Mouse (Mus musculus) forebrain, embryonic 11.5 days (tissue): ENCODE data around the gene Acvr1. TPM values are rescaled to one million over a fixed set of nuclear protein-coding genes. Genes with fewer than 3 reads are reported as not detected.

Experiments used
- ATAC-seq: fragments of 200-750 bp; cut with Nextera tagmentation; replicated peaks from 2 replicates; pipeline ENCODE4 v1.8.0; 2017; ENCODE audit warnings: moderate TSS enrichment; ENCODE audit not compliant: low FRiP score
- DNase-seq: peaks from one replicate; pipeline ENCODE4 v3.0.0-alpha.2; 2017; ENCODE audit warnings: low spot score
- H3K27ac ChIP-seq: fragments of 300-500 bp; sonication (generic); 2 replicates; pipeline ENCODE4 v1.5.1; 2014; ENCODE audit warnings: low read depth, low read length
- H3K27me3 ChIP-seq: fragments of 300-500 bp; sonication (generic); 2 replicates; pipeline ENCODE4 v1.6.1; 2014; ENCODE audit warnings: mild to moderate bottlenecking, low read length, mixed read lengths; ENCODE audit not compliant: control insufficient read depth, insufficient read depth
- H3K36me3 ChIP-seq: fragments of 300-500 bp; sonication (generic); 2 replicates; pipeline ENCODE4 v1.6.1; 2014; ENCODE audit warnings: mild to moderate bottlenecking, low read length, moderate library complexity, mixed read lengths; ENCODE audit not compliant: control insufficient read depth, insufficient read depth
- H3K4me1 ChIP-seq: fragments of 300-500 bp; sonication (generic); replicated peaks from 2 replicates; pipeline ENCODE4 v1.6.1; 2014; ENCODE audit warnings: low read length, mixed read lengths; ENCODE audit not compliant: control insufficient read depth, insufficient read depth
- H3K4me2 ChIP-seq: fragments of 300-500 bp; sonication (generic); 2 replicates; pipeline ENCODE4 v1.6.1; 2014; ENCODE audit warnings: low read depth, mild to moderate bottlenecking, low read length, moderate library complexity, mixed read lengths; ENCODE audit not compliant: severe bottlenecking
- H3K4me3 ChIP-seq: fragments of 300-500 bp; sonication (generic); 2 replicates; pipeline ENCODE4 v1.5.1; 2014; ENCODE audit warnings: low read depth, low read length
- H3K9ac ChIP-seq: fragments of 300-500 bp; sonication (generic); 2 replicates; pipeline ENCODE4 v1.6.1; 2014; ENCODE audit warnings: low read length
- H3K9me3 ChIP-seq: fragments of 300-500 bp; sonication (generic); 2 replicates; pipeline ENCODE4 v1.6.1; 2016; ENCODE audit warnings: low read length, mixed read lengths; ENCODE audit not compliant: control insufficient read depth
- WGBS: fragments of 180-500 bp; shearing (Covaris S2); extraction: QIAGEN DNeasy Blood & Tissue Kit; methylation state at CpG from one replicate; pipeline ENCODE4 v1.1.7; 2014; 5-methylcytosine and 5-hydroxymethylcytosine counted together
- polyA plus RNA-seq: library from polyadenylated mRNA; unstranded; fragments of >200 nt; fragmentation: Nextera tagmentation; extraction: Ambion mirVana; gene quantifications from 2 replicates; pipeline ENCODE4 v1.2.1, GENCODE M21; 2014

The Acvr1 gene
- polyA plus RNA-seq, 1 experiment from 2014 or later, result 5.1 TPM

DNA sequence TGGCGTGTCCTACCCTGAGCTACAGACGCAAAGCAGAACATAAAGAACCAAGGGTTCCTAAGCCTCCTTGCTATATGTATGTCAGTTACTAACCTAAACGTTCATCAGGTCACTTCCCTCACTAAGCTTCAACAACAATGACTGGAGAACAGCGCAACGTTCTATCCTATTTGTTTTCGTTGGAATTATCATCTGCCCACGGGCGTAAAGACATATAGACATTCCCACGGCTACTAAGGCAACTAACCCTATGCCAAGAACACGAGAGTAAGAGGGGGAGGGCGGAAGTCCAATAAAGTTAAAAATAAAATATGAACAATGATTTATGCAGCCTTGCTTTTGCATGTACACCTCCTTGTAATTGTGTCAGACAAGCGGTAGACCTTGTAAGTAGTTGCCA lies 43.9 kb downstream of the Acvr1 start:
- H3K36me3 ChIP-seq, result no peaks in the 10 kb centered on the region
- ATAC-seq (no peak), DNase-seq (no peak)
- peaks cover 8% of the 10 kb centered on the region; the same call in 1 of the 2 replicates for H3K4me1 ChIP-seq
- H3K4me2 ChIP-seq, result no peak overlapping the region
- H3K4me3 ChIP-seq, result no peak overlapping the region
- no peaks in the 10 kb centered on the region for H3K27me3 ChIP-seq
- H3K27ac ChIP-seq, result no peak overlapping the region
- H3K9ac ChIP-seq, result no peak overlapping the region
- no peaks in the 10 kb centered on the region for H3K9me3 ChIP-seq
- 86% methylated on average over 12 of the region's 12 CpGs for WGBS

DNA sequence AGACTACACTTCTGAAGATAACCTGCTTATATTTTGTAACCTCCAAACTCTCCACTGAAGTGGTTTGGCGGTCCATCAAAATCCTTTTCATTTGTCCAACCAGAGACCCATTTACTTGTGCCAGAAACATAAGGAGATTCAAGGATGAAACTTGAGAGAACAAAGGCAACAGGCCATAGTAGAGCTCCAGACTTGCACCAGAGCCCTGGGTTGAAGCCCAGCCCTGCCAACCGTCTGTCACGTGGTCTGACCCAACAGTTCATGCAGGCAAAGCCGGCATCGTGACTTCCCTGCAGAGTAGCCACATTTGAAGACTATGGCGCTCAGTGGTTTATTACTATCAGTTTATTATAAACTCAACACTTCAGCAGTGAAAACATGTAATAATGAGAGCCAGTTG lies 45.3 kb downstream of the Acvr1 start:
- H3K4me2 ChIP-seq, result no peak overlapping the region
- WGBS, result 92% methylated on average over 6 of the region's 6 CpGs
- no peak for ATAC-seq
- no peak for DNase-seq
- no peak overlapping the region for H3K9ac ChIP-seq
- H3K4me3 ChIP-seq, result no peak overlapping the region
- no peaks in the 10 kb centered on the region for H3K27me3 ChIP-seq
- H3K4me1 ChIP-seq, result peaks cover 8% of the 10 kb centered on the region; the same call in 1 of the 2 replicates
- H3K36me3 ChIP-seq, result no peaks in the 10 kb centered on the region
- no peaks in the 10 kb centered on the region for H3K9me3 ChIP-seq
- no peak overlapping the region for H3K27ac ChIP-seq

DNA sequence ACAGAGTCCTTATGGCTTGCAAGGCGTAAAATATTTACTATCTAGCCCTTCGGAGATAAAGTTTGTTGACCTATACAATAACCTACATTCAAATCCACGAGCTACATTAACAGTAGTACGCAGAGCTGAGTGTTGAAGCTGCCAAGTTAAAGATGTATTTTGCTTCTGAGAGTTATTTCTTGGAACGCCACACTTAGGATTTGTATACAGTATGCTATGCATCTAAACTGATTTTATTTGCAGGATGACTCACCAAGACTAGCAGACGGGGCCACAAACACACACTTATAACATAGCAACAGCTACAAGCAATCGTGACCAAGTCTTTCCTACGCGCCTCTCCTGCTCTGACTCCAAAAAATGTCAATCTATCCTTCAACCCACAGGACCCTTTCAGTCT lies 46.2 kb downstream of the Acvr1 start:
- WGBS, result 98% methylated on average over 9 of the region's 9 CpGs
- Histone ChIP-seq H3K4me1 (peaks cover 8% of the 10 kb centered on the region; the same call in 1 of the 2 replicates), H3K4me3 (no peak overlapping the region), H3K9ac (no peak overlapping the region), H3K9me3 (no peaks in the 10 kb centered on the region), H3K4me2 (no peak overlapping the region), H3K27me3 (no peaks in the 10 kb centered on the region), H3K36me3 (no peaks in the 10 kb centered on the region), H3K27ac (no peak overlapping the region)
- ATAC-seq (no peak), DNase-seq (no peak)

DNA sequence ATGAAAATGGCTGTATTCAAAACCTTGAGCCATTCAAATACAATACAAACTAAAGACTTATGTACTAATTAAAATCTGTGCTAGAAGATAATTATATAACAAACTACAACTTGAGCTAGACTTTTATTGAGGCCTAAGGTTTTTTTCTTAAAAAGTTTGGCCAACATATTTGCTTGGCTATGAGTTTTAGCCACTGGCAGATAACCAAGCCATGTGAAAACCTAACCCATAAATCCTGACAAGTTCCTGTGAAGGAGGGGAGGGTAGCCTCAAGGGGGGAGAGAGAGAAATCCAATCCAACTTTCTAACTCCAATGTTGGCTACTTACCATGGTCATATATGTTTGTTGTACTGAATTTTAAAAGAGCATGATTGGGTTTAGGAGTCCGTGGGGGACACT lies 48.4 kb downstream of the Acvr1 start:
- ATAC-seq, result no peak
- WGBS, result 81% methylated on average over 1 of the region's 1 CpGs
- Histone ChIP-seq H3K27me3 (no peaks in the 10 kb centered on the region), H3K4me2 (no peak overlapping the region), H3K27ac (no peak overlapping the region), H3K4me1 (peaks cover 8% of the 10 kb centered on the region; the same call in 1 of the 2 replicates), H3K4me3 (no peak overlapping the region), H3K9me3 (no peaks in the 10 kb centered on the region), H3K36me3 (no peaks in the 10 kb centered on the region), H3K9ac (no peak overlapping the region)
- no peak for DNase-seq

DNA sequence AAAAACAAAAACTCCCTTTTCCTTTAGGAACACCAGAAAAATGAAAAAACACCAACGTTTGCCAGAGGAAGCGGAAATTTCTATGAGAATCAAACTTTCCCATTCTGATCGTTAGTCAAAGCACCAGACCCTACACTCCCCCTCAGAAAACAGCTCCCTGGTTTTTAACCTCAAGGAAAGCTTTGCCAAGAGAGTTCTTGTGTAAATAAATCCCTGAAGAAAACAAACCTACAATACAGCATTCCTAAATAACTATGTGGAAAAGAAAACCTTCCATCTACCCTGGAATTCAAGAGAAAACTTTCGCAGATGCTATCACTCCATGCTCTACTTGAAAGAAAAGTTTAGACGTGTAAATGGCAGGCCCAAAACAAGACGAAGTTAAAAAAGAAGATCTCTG lies 50.0 kb downstream of the Acvr1 start:
- DNase-seq (peak; percentile 10), ATAC-seq (no peak)
- H3K36me3 ChIP-seq, result no peaks in the 10 kb centered on the region
- H3K27me3 ChIP-seq, result no peaks in the 10 kb centered on the region
- WGBS, result 77% methylated on average over 6 of the region's 6 CpGs
- no peak overlapping the region for H3K4me2 ChIP-seq
- no peak overlapping the region for H3K27ac ChIP-seq
- H3K4me3 ChIP-seq, result no peak overlapping the region
- H3K9me3 ChIP-seq, result no peaks in the 10 kb centered on the region
- H3K4me1 ChIP-seq, result no peaks in the 10 kb centered on the region; the same call in 1 of the 2 replicates
- no peak overlapping the region for H3K9ac ChIP-seq

DNA sequence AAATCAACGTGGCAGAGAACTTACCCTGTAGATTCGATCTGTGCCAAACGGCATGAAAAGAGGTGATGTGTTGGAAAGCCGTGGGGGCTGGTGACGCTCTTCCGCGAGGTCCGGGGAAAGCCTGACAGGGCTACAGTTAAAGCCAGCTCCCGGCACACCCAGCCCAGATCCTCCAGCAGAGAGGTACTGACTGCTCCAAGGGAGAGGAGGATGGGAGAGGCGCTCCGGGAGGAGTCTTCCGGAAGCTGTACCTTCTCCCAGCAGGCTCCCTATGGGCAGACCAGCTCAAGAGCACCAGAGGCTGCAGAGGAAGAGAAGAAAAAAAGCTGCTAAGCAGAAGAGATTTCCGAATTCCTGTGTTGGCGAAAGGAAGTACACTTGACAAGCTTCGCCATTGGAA lies 51.0 kb downstream of the Acvr1 start:
- Histone ChIP-seq H3K36me3 (no peaks in the 10 kb centered on the region), H3K27ac (no peak overlapping the region), H3K4me1 (no peaks in the 10 kb centered on the region), H3K9me3 (no peaks in the 10 kb centered on the region), H3K4me2 (no peak overlapping the region), H3K27me3 (no peaks in the 10 kb centered on the region), H3K9ac (no peak overlapping the region), H3K4me3 (no peak overlapping the region)
- 57% methylated on average over 15 of the region's 15 CpGs for whole genome bisulfite sequencing
- ATAC-seq (no peak), DNase-seq (no peak)

DNA sequence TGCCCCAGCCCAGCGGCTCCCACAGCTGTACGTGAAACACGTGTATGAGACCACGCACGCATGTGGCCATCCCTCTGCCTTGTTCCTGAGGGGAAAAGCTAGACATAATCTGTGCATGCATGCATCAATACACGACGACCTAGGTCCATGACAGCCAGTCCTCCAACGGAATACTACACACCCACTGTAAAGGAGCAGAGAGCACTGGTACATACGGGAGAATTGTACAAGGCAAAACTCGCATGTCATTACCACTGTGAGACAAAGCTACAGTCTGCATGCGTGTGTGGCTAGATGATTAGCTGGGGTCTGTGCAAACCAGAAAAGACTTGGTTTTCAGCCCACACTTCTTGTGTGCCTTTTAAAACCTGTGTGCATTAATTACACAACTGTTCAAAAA lies 52.5 kb downstream of the Acvr1 start:
- no peak overlapping the region for H3K27ac ChIP-seq
- 94% methylated on average over 11 of the region's 11 CpGs for WGBS
- H3K9ac ChIP-seq, result no peak overlapping the region
- no peaks in the 10 kb centered on the region for H3K9me3 ChIP-seq
- no peak overlapping the region for H3K4me3 ChIP-seq
- no peak for ATAC-seq
- H3K36me3 ChIP-seq, result no peaks in the 10 kb centered on the region
- no peaks in the 10 kb centered on the region for H3K27me3 ChIP-seq
- H3K4me2 ChIP-seq, result no peak overlapping the region
- H3K4me1 ChIP-seq, result no peaks in the 10 kb centered on the region
- no peak for DNase-seq

DNA sequence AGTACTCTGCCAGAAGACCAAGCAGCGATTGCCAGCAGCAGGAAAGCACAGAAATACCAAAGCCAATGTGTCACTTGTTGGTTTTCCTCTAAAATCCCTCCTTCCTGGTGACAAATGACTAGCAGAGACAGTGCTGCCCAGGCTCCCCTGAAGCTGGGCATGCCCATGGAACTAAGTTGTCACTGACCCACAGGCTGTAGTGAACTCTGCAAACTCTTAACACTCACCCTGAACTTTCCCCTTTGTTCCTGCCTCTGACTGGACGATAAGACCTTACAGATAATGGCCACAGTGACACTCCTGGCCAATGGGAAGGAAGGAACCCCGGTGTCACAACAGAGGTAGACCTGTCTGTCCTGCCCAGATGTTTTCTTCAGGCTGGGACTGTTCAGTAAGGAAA lies 53.7 kb downstream of the Acvr1 start:
- Histone ChIP-seq H3K4me1 (no peaks in the 10 kb centered on the region), H3K27me3 (no peaks in the 10 kb centered on the region), H3K4me3 (no peak overlapping the region), H3K27ac (no peak overlapping the region), H3K4me2 (no peak overlapping the region), H3K9me3 (no peaks in the 10 kb centered on the region), H3K9ac (no peak overlapping the region), H3K36me3 (no peaks in the 10 kb centered on the region)
- 81% methylated on average over 3 of the region's 3 CpGs for WGBS
- ATAC-seq (no peak), DNase-seq (peak; percentile 35)

DNA sequence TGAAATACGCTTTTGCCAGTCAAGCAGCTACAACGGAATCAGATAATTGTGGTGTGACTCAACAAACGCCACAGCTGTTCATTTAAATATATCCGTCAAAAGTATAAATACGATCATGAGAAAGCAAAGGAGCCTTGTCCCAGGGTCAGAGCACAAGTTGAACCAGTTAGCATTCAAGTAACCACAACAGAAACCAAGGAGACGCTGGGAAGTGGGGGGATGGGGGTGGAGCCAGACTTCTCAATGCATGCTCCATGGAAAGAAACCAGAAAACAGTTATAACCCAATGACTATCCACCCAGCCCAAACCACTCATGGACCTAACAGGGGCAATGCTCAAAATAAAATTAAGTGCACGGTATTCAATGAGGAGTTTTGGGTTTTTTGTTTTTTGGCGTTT lies 56.8 kb downstream of the Acvr1 start:
- Histone ChIP-seq H3K36me3 (no peaks in the 10 kb centered on the region), H3K9ac (no peak overlapping the region), H3K4me1 (no peaks in the 10 kb centered on the region), H3K9me3 (no peaks in the 10 kb centered on the region), H3K4me3 (no peak overlapping the region), H3K4me2 (no peak overlapping the region), H3K27me3 (no peaks in the 10 kb centered on the region), H3K27ac (no peak overlapping the region)
- DNase-seq, result no peak
- no peak for ATAC-seq
- 76% methylated on average over 8 of the region's 8 CpGs for WGBS
